Mouse (Mus musculus) MEL (cell line): ENCODE data around the gene Parp11. TPM values are rescaled to one million over a fixed set of nuclear protein-coding genes. Genes with fewer than 3 reads are reported as not detected.

ENCODE experiments used
- DNase-seq: peaks from one replicate; pipeline ENCODE4 v3.0.0; 2011; ENCODE audit warnings: low read depth, low spot score
- H3K27ac ChIP-seq: 2 replicates; pipeline ENCODE4 v1.5.1; 2012; ENCODE audit warnings: low read depth, mild to moderate bottlenecking, control low read depth, low read length, moderate library complexity; ENCODE audit not compliant: control insufficient read depth
- H3K27me3 ChIP-seq, 2 experiments: fragments of 150-350 bp in 1 of 2; sonication (generic) in 1 of 2; 2 replicates each; pipeline ENCODE4 v1.6.1; 2012; ENCODE audit warnings: low read length in 2 of 2, mild to moderate bottlenecking in 2 of 2, improper control_type of control experiment in 1 of 2, moderate library complexity in 1 of 2; ENCODE audit not compliant: insufficient read depth in 2 of 2, control insufficient read depth in 1 of 2
- H3K36me3 ChIP-seq, 2 experiments: 2 replicates each; pipeline ENCODE4 v1.6.1; 2012 to 2014; ENCODE audit warnings: low read length in 2 of 2, improper control_type of control experiment in 1 of 2, inconsistent platforms in 1 of 2, mild to moderate bottlenecking in 1 of 2; ENCODE audit not compliant: insufficient read depth in 2 of 2, control insufficient read depth in 1 of 2
- H3K4me1 ChIP-seq, 2 experiments: fragments of 150-350 bp in 1 of 2; sonication (generic) in 1 of 2; 2 replicates each; pipeline ENCODE4 v1.6.1; 2012; ENCODE audit warnings: low read length in 2 of 2, improper control_type of control experiment in 1 of 2, mild to moderate bottlenecking in 1 of 2; ENCODE audit not compliant: insufficient read depth in 2 of 2, control insufficient read depth in 1 of 2
- H3K4me3 ChIP-seq, 2 experiments: fragments of 150-350 bp in 1 of 2; sonication (generic) in 1 of 2; 2 replicates each; pipeline ENCODE4 v1.5.1; 2012; ENCODE audit warnings: low read depth in 2 of 2, low read length in 2 of 2, mild to moderate bottlenecking in 2 of 2, moderate library complexity in 2 of 2, control low read depth in 1 of 2, improper control_type of control experiment in 1 of 2; ENCODE audit not compliant: control insufficient read depth in 1 of 2, insufficient read depth in 1 of 2
- H3K79me2 ChIP-seq: 2 replicates; pipeline ENCODE4 v1.6.1; 2012; ENCODE audit warnings: mild to moderate bottlenecking, low read length, moderate library complexity; ENCODE audit not compliant: control insufficient read depth, poor library complexity, insufficient read depth
- H3K9ac ChIP-seq: 2 replicates; pipeline ENCODE4 v1.6.1; 2012; ENCODE audit warnings: low read depth, mild to moderate bottlenecking, control low read depth, low read length, moderate library complexity; ENCODE audit not compliant: control insufficient read depth, poor library complexity, severe bottlenecking
- H3K9me3 ChIP-seq: fragments of 150-350 bp; sonication (generic); replicated peaks from 2 replicates; pipeline ENCODE4 v1.6.1; 2012; ENCODE audit warnings: mild to moderate bottlenecking, low read length, improper control_type of control experiment, moderate library complexity; ENCODE audit not compliant: insufficient read depth
- BHLHE40 ChIP-seq: IDR thresholded peaks from 2 replicates; pipeline ENCODE4 v1.6.1; 2012; ENCODE audit warnings: low read depth, mild to moderate bottlenecking, inconsistent platforms, low read length, improper control_type of control experiment, borderline replicate concordance
- CHD2 ChIP-seq: IDR thresholded peaks from 2 replicates; pipeline ENCODE4 v1.6.1; 2011; ENCODE audit warnings: low read length, improper control_type of control experiment
- CTCF ChIP-seq, 3 experiments: IDR thresholded peaks in 2 of 3; conservative IDR thresholded peaks in 1 of 3; 2 replicates each; pipeline ENCODE4 v1.5.1; 2011 to 2012; ENCODE audit warnings: low read length in 3 of 3, low read depth in 2 of 3, mild to moderate bottlenecking in 2 of 3, improper control_type of control experiment in 1 of 3, inconsistent platforms in 1 of 3, mixed read lengths in 1 of 3, moderate library complexity in 1 of 3; ENCODE audit not compliant: control insufficient read depth in 1 of 3, insufficient read depth in 1 of 3, poor library complexity in 1 of 3, severe bottlenecking in 1 of 3
- E2F4 ChIP-seq: IDR thresholded peaks from 2 replicates; pipeline ENCODE4 v1.6.1; 2011; ENCODE audit warnings: low read depth, low read length, improper control_type of control experiment, borderline replicate concordance
- ELF1 ChIP-seq: IDR thresholded peaks from 2 replicates; pipeline ENCODE4 v1.6.1; 2014; ENCODE audit warnings: low read depth, mild to moderate bottlenecking, inconsistent platforms, low read length, improper control_type of control experiment, moderate library complexity
- EP300 ChIP-seq, 2 experiments: IDR thresholded peaks; 2 replicates each; pipeline ENCODE4 v1.6.1; 2011; ENCODE audit warnings: improper control_type of control experiment in 2 of 2, low read length in 2 of 2, low read depth in 1 of 2, mild to moderate bottlenecking in 1 of 2
- ETS1 ChIP-seq: IDR thresholded peaks from 2 replicates; pipeline ENCODE4 v1.6.1; 2012; ENCODE audit warnings: low read depth, mild to moderate bottlenecking, inconsistent platforms, low read length, improper control_type of control experiment, moderate library complexity
- GABPA ChIP-seq: IDR thresholded peaks from 2 replicates; pipeline ENCODE4 v1.6.1; 2012; ENCODE audit warnings: low read depth, mild to moderate bottlenecking, inconsistent platforms, low read length, improper control_type of control experiment, moderate library complexity
- HCFC1 ChIP-seq: IDR thresholded peaks from 2 replicates; pipeline ENCODE4 v1.6.1; 2012; ENCODE audit warnings: low read depth, mild to moderate bottlenecking, inconsistent platforms, low read length, improper control_type of control experiment, moderate library complexity
- JUND ChIP-seq: IDR thresholded peaks from 2 replicates; pipeline ENCODE4 v1.6.1; 2011; ENCODE audit warnings: low read depth, mild to moderate bottlenecking, improper control_type of control experiment, low read length
- KAT2A ChIP-seq: conservative IDR thresholded peaks from 2 replicates; pipeline ENCODE4 v1.6.1; 2012; ENCODE audit warnings: low read depth, low read length, improper control_type of control experiment, inconsistent platforms
- MAX ChIP-seq: IDR thresholded peaks from 2 replicates; pipeline ENCODE4 v1.6.1; 2011; ENCODE audit warnings: low read length, improper control_type of control experiment
- MAZ ChIP-seq: IDR thresholded peaks from 2 replicates; pipeline ENCODE4 v1.6.1; 2012; ENCODE audit warnings: low read depth, mild to moderate bottlenecking, inconsistent platforms, low read length, improper control_type of control experiment
- MEF2A ChIP-seq: IDR thresholded peaks from 2 replicates; pipeline ENCODE4 v1.6.1; 2014; ENCODE audit warnings: low read depth, mild to moderate bottlenecking, inconsistent platforms, low read length, improper control_type of control experiment; ENCODE audit not compliant: poor library complexity, insufficient replicate concordance, severe bottlenecking; ENCODE audit errors: extremely low read depth
- MXI1 ChIP-seq: IDR thresholded peaks from 2 replicates; pipeline ENCODE4 v1.6.1; 2011; ENCODE audit warnings: mild to moderate bottlenecking, low read depth, low read length, improper control_type of control experiment
- MYC ChIP-seq: IDR thresholded peaks from 2 replicates; pipeline ENCODE4 v1.6.1; 2011; ENCODE audit warnings: low read depth, mild to moderate bottlenecking, low read length, improper control_type of control experiment, moderate library complexity
- POLR2A ChIP-seq, 2 experiments: IDR thresholded peaks; 2 replicates each; pipeline ENCODE4 v1.6.1; 2011 to 2012; ENCODE audit warnings: low read length in 2 of 2, mild to moderate bottlenecking in 2 of 2, control low read depth in 1 of 2, improper control_type of control experiment in 1 of 2, low read depth in 1 of 2, moderate library complexity in 1 of 2; ENCODE audit not compliant: control insufficient read depth in 1 of 2, insufficient read depth in 1 of 2, poor library complexity in 1 of 2
- POLR2AphosphoS2 ChIP-seq: IDR thresholded peaks from 2 replicates; pipeline ENCODE4 v1.6.1; 2011; ENCODE audit warnings: low read length, improper control_type of control experiment
- POLR2AphosphoS5 ChIP-seq: IDR thresholded peaks from 2 replicates; pipeline ENCODE4 v1.6.1; 2012; ENCODE audit warnings: low read depth, borderline replicate concordance, mild to moderate bottlenecking, inconsistent platforms, low read length, moderate library complexity, mixed read lengths
- RCOR1 ChIP-seq: IDR thresholded peaks from 2 replicates; pipeline ENCODE4 v1.6.1; 2012; ENCODE audit warnings: low read depth, mild to moderate bottlenecking, inconsistent platforms, low read length, improper control_type of control experiment
- SIN3A ChIP-seq: IDR thresholded peaks from 2 replicates; pipeline ENCODE4 v1.6.1; 2012; ENCODE audit warnings: low read length, improper control_type of control experiment, inconsistent platforms
- TAL1 ChIP-seq: IDR thresholded peaks from 2 replicates; pipeline ENCODE4 v1.6.1; 2012; ENCODE audit warnings: mild to moderate bottlenecking, inconsistent platforms, low read length, moderate library complexity, mixed read lengths
- TBP ChIP-seq: IDR thresholded peaks from 2 replicates; pipeline ENCODE4 v1.8.0; 2011; ENCODE audit warnings: low read depth, low read length, improper control_type of control experiment
- TCF12 ChIP-seq: IDR thresholded peaks from 2 replicates; pipeline ENCODE4 v1.6.1; 2014; ENCODE audit warnings: low read depth, mild to moderate bottlenecking, inconsistent platforms, low read length, improper control_type of control experiment, moderate library complexity
- UBTF ChIP-seq: IDR thresholded peaks from 2 replicates; pipeline ENCODE4 v1.6.1; 2012; ENCODE audit warnings: low read depth, mild to moderate bottlenecking, inconsistent platforms, low read length, improper control_type of control experiment, moderate library complexity, borderline replicate concordance; ENCODE audit not compliant: insufficient read depth
- USF1 ChIP-seq: IDR thresholded peaks from 2 replicates; pipeline ENCODE4 v1.6.1; 2014; ENCODE audit warnings: low read depth, mild to moderate bottlenecking, inconsistent platforms, low read length, improper control_type of control experiment, moderate library complexity
- USF2 ChIP-seq, 2 experiments: IDR thresholded peaks; 2 replicates each; pipeline ENCODE4 v1.6.1; 2011 to 2012; ENCODE audit warnings: improper control_type of control experiment in 2 of 2, low read length in 2 of 2, borderline replicate concordance in 1 of 2, inconsistent platforms in 1 of 2, low read depth in 1 of 2, mild to moderate bottlenecking in 1 of 2; ENCODE audit not compliant: insufficient read depth in 1 of 2
- ZC3H11A ChIP-seq: IDR thresholded peaks from 2 replicates; pipeline ENCODE4 v1.6.1; 2012; ENCODE audit warnings: low read depth, mild to moderate bottlenecking, inconsistent platforms, low read length, improper control_type of control experiment
- ZKSCAN1 ChIP-seq: IDR thresholded peaks from 2 replicates; pipeline ENCODE4 v1.6.1; 2012; ENCODE audit warnings: low read depth, mild to moderate bottlenecking, inconsistent platforms, low read length, improper control_type of control experiment, moderate library complexity
- ZNF384 ChIP-seq: IDR thresholded peaks from 2 replicates; pipeline ENCODE4 v1.6.1; 2012; ENCODE audit warnings: low read depth, mild to moderate bottlenecking, inconsistent platforms, low read length, improper control_type of control experiment
- polyA plus RNA-seq, 2 experiments: library from polyadenylated mRNA; stranded (reverse) in 1 of 2; unstranded in 1 of 2; fragments of >175 nt in 1 of 2; fragments of >200 nt in 1 of 2; gene quantifications; 2 replicates each; pipeline versions ENCODE4 v1.2.1 to v1.2.4; 2012; ENCODE audit warnings: low replicate concordance in 2 of 2, low read depth in 1 of 2; ENCODE audit not compliant: insufficient read length in 2 of 2, insufficient read depth in 1 of 2, missing spikeins in 1 of 2
- total RNA-seq: library from RNA; depleted of rRNA; stranded (reverse); fragments of 300-350 nt; gene quantifications from 2 replicates; pipeline ENCODE4 v1.2.3, GENCODE M21; 2012

Parp11 gene
- total and polyA plus RNA-seq, 3 experiments, result 5.9 to 8.2 TPM; not detected in 1

DNA sequence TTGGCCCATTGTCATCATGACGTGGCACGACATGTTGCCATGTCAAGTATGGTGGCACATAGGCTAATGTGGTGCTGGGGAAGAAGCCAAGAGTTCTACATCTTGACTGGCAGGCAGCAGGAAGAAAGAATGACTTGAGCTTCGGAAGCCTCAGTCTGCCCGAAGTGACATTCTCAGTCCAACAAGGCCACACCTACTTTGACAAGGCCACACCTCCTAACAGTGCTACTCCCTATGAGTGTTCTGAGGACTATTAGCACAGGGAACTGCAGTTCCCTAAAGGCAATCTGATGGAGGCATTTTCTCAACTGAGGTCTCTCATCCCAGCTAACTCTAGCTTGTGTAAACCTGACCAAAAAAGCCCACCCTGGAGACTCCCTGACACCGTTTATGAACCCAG, 93.0 kb downstream of the Parp11 start:
- no peak for TF ChIP-seq TCF12
- TF ChIP-seq ZKSCAN1, result no peak
- no peak for TF ChIP-seq GABPA
- TF ChIP-seq ZNF384, result no peak
- TF ChIP-seq BHLHE40, result no peak
- no peak for TF ChIP-seq TAL1
- TF ChIP-seq RCOR1, result no peak
- TF ChIP-seq CTCF (IDR thresholded peaks at IDR 0.05 in 2 of 3, conservative IDR thresholded peaks at IDR 0.05 in 1 of 3; ENCODE audit: control insufficient read depth in 1 of 3, insufficient read depth in 1 of 3, low read depth in 2 of 3, low read length in 3 of 3, poor library complexity in 1 of 3, severe bottlenecking in 1 of 3), result no peak
- no peak for TF ChIP-seq POLR2A (IDR thresholded peaks at IDR 0.05; ENCODE audit: control insufficient read depth in 1 of 2, insufficient read depth in 1 of 2, low read depth in 1 of 2, low read length in 2 of 2, poor library complexity in 1 of 2)
- TF ChIP-seq TBP, result no peak
- TF ChIP-seq KAT2A, result no peak
- no peak for TF ChIP-seq UBTF
- TF ChIP-seq JUND, result no peak
- TF ChIP-seq MAZ, result no peak
- no peak for TF ChIP-seq POLR2AphosphoS2
- TF ChIP-seq ELF1, result no peak
- TF ChIP-seq SIN3A, result no peak
- TF ChIP-seq MYC, result no peak
- Histone ChIP-seq H3K79me2 (no peaks in the 10 kb centered on the region), H3K27me3 (peaks cover 0 to 6% of the 10 kb centered on the region in 2 experiments; a peak in 3 of 4 replicates), H3K4me3 (no peak overlapping the region), H3K9me3 (no peaks in the 10 kb centered on the region), H3K27ac (no peak overlapping the region), H3K9ac (no peak overlapping the region), H3K36me3 (no peaks in the 10 kb centered on the region), H3K4me1 (no peaks in the 10 kb centered on the region)
- DNase-seq, result peak; percentile 34

DNA sequence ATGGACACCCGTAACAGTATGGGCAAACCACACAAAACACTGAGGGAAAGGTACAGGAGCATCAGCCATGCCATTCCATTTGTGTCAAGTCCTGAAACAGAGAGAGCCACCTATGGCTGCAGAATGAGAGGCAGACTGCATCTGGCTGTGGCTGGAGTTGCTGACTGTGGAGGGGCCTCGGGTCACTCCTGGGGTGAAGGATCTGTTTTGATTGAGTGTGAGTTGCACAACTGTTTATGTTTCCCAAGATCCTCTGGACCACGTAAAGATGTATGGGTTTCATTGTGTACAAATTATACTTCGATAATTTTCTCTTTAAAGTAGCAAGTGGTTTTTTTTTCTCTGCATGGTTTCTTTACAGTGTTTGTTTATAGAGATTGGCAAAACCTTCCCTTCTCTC, 93.9 kb downstream of the Parp11 start:
- no peak overlapping the region for H3K9ac ChIP-seq
- H3K36me3 ChIP-seq, result no peaks in the 10 kb centered on the region
- H3K9me3 ChIP-seq, result no peaks in the 10 kb centered on the region
- no peak overlapping the region for H3K4me3 ChIP-seq
- TF ChIP-seq MAZ, result no peak
- TF ChIP-seq EP300 (IDR thresholded peaks at IDR 0.05; ENCODE audit: low read depth in 1 of 2, low read length in 2 of 2), result no peak
- no peak for TF ChIP-seq CTCF (IDR thresholded peaks at IDR 0.05 in 2 of 3, conservative IDR thresholded peaks at IDR 0.05 in 1 of 3; ENCODE audit: control insufficient read depth in 1 of 3, insufficient read depth in 1 of 3, low read depth in 2 of 3, low read length in 3 of 3, poor library complexity in 1 of 3, severe bottlenecking in 1 of 3)
- no peak for TF ChIP-seq MEF2A
- no peak for TF ChIP-seq ZC3H11A
- no peak for TF ChIP-seq MXI1
- no peak for TF ChIP-seq MAX
- TF ChIP-seq HCFC1, result no peak
- no peak for TF ChIP-seq POLR2AphosphoS5
- no peak for TF ChIP-seq CHD2
- no peak for TF ChIP-seq JUND
- no peak for TF ChIP-seq USF2 (IDR thresholded peaks at IDR 0.05; ENCODE audit: borderline replicate concordance in 1 of 2, insufficient read depth in 1 of 2, low read depth in 1 of 2, low read length in 2 of 2)
- TF ChIP-seq USF1, result no peak
- no peak for TF ChIP-seq E2F4
- no peak for TF ChIP-seq ETS1
- no peak for TF ChIP-seq POLR2A (IDR thresholded peaks at IDR 0.05; ENCODE audit: control insufficient read depth in 1 of 2, insufficient read depth in 1 of 2, low read depth in 1 of 2, low read length in 2 of 2, poor library complexity in 1 of 2)
- no peak for TF ChIP-seq TCF12
- TF ChIP-seq RCOR1, result no peak
- no peak for TF ChIP-seq UBTF
- peaks cover 0 to 7% of the 10 kb centered on the region in 2 experiments; a peak in 3 of 4 replicates for H3K27me3 ChIP-seq
- H3K27ac ChIP-seq, result no peak overlapping the region
- no peaks in the 10 kb centered on the region for H3K79me2 ChIP-seq
- DNase-seq, result no peak
- H3K4me1 ChIP-seq, result no peaks in the 10 kb centered on the region
